Mouse (Mus musculus) embryo, embryonic 10.5 days (tissue): Measurements from ENCODE around the gene Rhbdd2.

Experiments used
- DNase-seq: peaks from one replicate; pipeline ENCODE4 v3.0.0-alpha.2; 2015; ENCODE audit warnings: low spot score

The Rhbdd2 gene

GRCm38 (mm10) chr5:135682009-135682408 is 49.6 kb downstream of the Rhbdd2 start:
- no peak for DNase-seq

DNA sequence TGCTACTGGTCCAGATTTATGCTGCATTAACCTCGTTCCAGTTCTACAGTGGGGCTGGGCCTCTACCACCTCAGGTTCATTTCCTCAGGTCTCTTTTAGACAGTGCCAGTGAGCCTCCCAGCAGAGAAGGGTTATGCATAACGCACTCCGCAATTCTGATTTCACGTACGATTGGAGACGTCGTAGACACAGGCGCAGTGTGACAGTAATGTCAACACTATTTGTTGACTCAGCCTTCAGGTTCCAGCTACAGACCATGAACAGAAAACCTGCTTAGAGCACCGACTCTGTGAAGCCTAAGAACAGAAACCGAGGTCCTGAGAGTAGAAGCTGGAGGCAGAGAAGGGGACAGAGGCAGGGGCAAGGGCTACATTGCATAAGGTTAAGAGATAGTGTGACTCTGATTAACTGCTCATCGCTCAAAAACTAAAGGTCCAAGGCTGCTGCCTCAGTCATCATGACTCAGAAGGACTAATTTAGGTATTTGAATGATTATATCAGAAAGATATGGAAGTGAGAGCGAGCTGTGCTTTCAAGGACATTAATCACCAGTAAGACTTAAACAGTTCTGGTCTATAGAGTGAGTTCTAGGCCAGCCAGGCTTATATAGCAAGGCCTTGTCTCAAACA is 50.6 kb downstream of the Rhbdd2 start:
- no peak for DNase-seq

- no peak for DNase-seq
Observed at GRCm38 (mm10) chr5:135690401-135690800, 58.0 kb downstream of the Rhbdd2 start.

DNA sequence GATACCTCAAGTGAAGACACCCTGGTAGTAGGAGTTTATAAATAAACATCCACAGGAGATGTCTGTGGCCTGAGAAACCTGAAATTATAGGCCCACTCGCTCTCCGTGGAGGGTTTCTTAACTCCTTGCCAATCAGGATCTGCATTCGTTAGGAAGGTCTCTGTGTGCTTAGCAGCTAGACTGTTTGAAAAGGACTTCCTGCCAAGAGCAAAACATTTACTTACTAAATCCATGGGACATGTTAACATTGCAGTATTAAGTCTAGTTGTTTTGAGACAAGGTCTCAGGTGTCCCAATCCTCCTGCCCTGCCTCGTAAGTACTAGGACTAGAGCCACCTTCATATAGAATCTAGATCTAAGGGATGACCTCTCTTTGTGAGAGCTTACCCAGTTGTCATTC is 58.8 kb downstream of the Rhbdd2 start:
- no peak for DNase-seq

- DNase-seq, result no peak
Observed at GRCm38 (mm10) chr5:135693281-135693853, 60.9 kb downstream of the Rhbdd2 start.

- no peak for DNase-seq
Observed at GRCm38 (mm10) chr5:135695277-135695721, 62.9 kb downstream of the Rhbdd2 start.
